Mouse (Mus musculus) thymus, postnatal 36 days (tissue): ENCODE data around the gene Slc1a7.

ENCODE experiments used
- DNase-seq, 2 experiments: peaks; one replicate each; pipeline ENCODE4 v3.0.0; 2022; ENCODE audit warnings: mixed read lengths in 2 of 2

The Slc1a7 gene

DNA sequence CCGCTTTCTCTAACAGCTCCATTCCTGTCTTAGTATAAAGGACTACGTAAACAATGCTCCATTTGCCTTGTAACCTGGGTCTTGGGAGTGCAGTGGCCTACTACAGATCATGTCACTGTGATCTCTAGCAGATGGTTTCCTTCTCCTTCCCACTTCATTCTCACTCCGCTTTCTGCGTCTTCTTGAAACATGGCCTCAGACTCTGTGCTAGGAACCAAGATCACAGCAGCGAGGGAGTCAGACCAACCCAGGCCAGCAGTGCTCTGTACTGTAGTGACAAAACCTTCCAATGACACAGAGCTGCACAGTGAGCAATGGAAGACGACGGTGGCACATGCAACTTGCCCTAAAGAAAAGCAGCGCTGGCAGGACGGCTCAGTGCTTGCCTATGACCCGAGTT is 87.7 kb downstream of the Slc1a7 start:
- no peak for DNase-seq

DNA sequence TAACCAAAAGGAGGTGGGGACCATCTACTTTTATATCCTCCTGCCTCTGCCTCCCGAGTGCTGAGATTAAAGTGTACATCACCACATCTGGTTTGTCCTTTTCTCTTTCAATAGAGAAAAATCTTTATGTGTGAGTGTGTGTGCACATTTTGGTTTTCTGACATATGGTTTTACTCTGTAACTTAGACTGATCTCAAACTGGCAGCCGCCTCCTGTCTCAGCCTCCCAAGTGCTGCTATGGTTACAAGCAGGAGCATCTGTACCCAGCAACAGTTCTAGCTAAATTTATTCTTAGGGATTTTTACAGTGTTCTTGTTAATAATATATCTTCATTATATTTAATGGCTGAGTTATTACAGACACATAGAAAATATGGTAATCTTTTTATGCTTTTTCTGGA is 89.1 kb downstream of the Slc1a7 start:
- DNase-seq = no peak

DNA sequence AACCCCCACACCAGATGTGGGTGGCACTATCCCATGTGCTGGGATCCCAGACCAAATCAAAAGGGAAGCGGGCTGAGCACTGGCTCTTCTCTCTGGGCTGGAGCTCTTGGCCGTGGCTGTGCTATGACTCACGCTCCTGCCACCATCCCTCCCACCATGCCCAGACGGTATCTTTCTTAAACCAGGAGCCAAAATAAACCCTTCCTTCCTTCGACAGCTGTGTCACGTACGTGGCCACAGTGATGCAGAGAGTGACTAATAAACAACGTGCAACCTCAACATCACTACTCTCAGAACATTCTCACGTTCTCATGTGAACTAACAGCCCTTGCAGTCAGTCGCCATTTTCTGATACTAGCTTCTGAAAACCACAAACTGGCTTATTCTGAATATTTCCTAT is 90.0 kb downstream of the Slc1a7 start:
- DNase-seq = no peak

DNA sequence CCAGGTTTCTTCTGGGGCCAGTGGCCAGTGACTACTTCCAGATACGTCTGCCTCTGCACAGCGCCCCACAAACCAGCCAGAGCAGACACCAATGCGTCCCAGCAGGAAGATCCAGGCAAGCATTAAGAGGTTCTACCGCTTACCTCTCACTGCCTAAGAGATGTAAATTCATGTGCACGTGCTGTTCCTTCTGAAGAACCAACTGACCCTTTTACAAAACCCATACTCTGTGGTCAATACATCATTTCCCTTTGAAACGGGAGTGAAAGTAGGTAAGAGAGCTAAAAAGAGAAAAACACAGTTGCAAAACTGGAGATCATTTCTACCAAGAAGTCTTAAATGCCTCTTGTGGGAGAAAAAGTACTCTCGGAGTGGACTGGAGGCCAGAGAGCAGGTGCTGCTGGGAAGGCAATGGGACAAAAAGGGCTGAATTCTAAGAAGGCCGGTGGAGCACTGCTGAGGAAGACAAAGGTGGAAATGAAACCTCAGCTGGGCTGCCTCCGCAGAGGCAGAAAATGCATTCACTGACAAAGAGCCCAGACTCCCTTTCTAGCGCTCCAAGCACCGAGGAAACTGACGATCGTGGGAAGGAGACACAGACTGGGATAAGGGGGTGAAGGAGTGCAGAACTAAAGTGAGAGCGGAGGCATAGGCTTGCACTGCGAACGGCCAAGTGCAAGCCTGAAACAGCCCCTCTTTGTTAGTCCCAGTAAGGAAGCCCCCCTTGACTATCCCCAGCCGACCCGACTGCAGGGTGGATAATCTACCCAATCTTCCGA is 91.7 kb downstream of the Slc1a7 start:
- no peak for DNase-seq

DNA sequence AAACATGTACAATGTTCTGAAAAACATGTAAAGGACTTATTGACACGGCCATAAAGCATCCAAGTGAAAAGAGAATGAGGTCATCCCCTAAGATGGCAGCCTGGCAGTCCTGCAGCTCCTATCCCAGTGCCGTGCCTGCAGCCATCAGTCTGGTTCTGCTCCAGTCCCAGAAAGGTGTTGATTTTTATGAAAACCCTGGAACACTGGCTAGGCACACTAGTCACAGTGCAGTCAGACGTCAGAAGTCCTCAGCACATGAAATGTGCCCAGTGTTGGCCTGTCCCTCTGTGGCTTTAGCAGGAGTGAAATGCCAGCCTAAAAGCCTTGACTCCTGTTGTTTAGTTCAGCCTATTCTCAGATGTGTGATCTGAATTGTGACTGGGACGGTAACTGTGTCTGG is 92.6 kb downstream of the Slc1a7 start:
- no peak for DNase-seq

DNA sequence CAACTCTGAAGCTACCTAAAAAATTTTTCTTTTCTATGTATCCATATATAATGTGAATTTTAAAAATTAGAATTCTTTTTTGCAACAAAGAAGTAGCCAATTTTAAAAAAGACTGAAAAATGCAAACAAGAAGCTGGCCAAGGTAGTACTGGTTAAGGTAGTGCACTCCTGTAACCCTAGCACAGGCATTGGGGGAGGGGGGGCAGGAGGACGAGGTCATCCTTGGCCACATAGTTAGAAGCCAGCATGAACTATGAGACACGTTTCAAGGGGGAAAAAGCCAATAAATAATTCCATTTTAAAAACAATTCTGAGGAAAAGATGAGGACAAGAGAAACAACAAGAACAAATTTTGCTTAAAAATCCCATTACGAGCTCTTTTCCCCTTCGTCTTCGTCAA is 94.4 kb downstream of the Slc1a7 start:
- no peak for DNase-seq
